Mouse (Mus musculus) thymus, adult 2 months (tissue): ENCODE results near the gene Cd7.

ENCODE experiments used
- CTCF ChIP-seq: fragments of 200-500 bp; IDR thresholded peaks from 2 replicates; pipeline ENCODE4 v1.5.1; 2012; ENCODE audit warnings: mild to moderate bottlenecking, control low read depth, low read length, moderate library complexity, borderline replicate concordance; ENCODE audit not compliant: control insufficient read depth, poor library complexity, insufficient read depth; ENCODE audit errors: extremely low read depth
- POLR2A ChIP-seq: fragments of 200-500 bp; IDR thresholded peaks from 2 replicates; pipeline ENCODE4 v1.6.1; 2012; ENCODE audit warnings: mild to moderate bottlenecking, low read length, control low read depth, moderate library complexity; ENCODE audit not compliant: control insufficient read depth, poor library complexity, insufficient read depth; ENCODE audit errors: extremely low read depth

- TF ChIP-seq CTCF (no peak), POLR2A (no peak)
Observed at GRCm38 (mm10) chr11:121042480-121042879, 3.3 kb upstream of the Cd7 start.
